Mouse (Mus musculus) spleen, adult 18-20 months (tissue): ENCODE measurements around the gene Olfr1454.

Experiments used
- DNase-seq, 2 experiments: peaks; one replicate each; pipeline ENCODE4 v3.0.0; 2022; ENCODE audit warnings: mixed read lengths in 2 of 2

Olfr1454 gene

GRCm38 (mm10) chr19:13060310-13060709 is at the start of gene Olfr1454:
Gene Olfr1454, plus strand, starts transcription at chr19:13060610.
- DNase-seq: no peak

- DNase-seq: no peak
These were observed 32.2 kb upstream of the Olfr1454 start, which contains the start of gene Olfr1453 for GRCm38 (mm10) chr19:13028227-13028626. Gene Olfr1453, minus strand, starts transcription at chr19:13028327.

- no peak for DNase-seq
These were observed 33.5 kb downstream of the Olfr1454 start for GRCm38 (mm10) chr19:13093908-13094307.

- no peak for DNase-seq
These were observed 37.4 kb downstream of the Olfr1454 start, which contains the start of gene Olfr1457 for GRCm38 (mm10) chr19:13097791-13098190. Gene Olfr1457, minus strand, starts transcription at chr19:13097891.

GRCm38 (mm10) chr19:13106675-13107074 is 46.3 kb downstream of the Olfr1454 start, which contains the start of gene Olfr1458:
Gene Olfr1458, minus strand, starts transcription at chr19:13106775.
- no peak for DNase-seq
